Mouse (Mus musculus) erythroblast, embryonic 14.5 days (primary cell): ENCODE data around the gene Tmem81. TPM values are rescaled to one million over a fixed set of nuclear protein-coding genes. Genes with fewer than 3 reads are reported as not detected.

Source experiments
- H3K27me3 ChIP-seq: 2 replicates; pipeline ENCODE4 v1.6.1; 2012; ENCODE audit warnings: inconsistent platforms; ENCODE audit not compliant: control insufficient read depth
- H3K36me3 ChIP-seq: 2 replicates; pipeline ENCODE4 v1.6.1; 2012; ENCODE audit warnings: mild to moderate bottlenecking, inconsistent platforms; ENCODE audit not compliant: control insufficient read depth
- H3K4me1 ChIP-seq: 2 replicates; pipeline ENCODE4 v1.6.1; 2012; ENCODE audit warnings: inconsistent platforms; ENCODE audit not compliant: control insufficient read depth
- H3K4me3 ChIP-seq: replicated peaks from 2 replicates; pipeline ENCODE3; 2012; ENCODE audit warnings: moderate library complexity, mild to moderate bottlenecking, inconsistent platforms
- H3K9me3 ChIP-seq: 2 replicates; pipeline ENCODE4 v1.6.1; 2012; ENCODE audit warnings: low read length, inconsistent platforms, mixed read lengths; ENCODE audit not compliant: control insufficient read depth
- GATA1 ChIP-seq: IDR thresholded peaks from 2 replicates; pipeline ENCODE4 v1.6.1; 2012; ENCODE audit warnings: low read length, inconsistent platforms, mixed read lengths
- TAL1 ChIP-seq: IDR thresholded peaks from 3 replicates; pipeline ENCODE4 v1.6.1; 2012; ENCODE audit warnings: low read length, inconsistent platforms, mixed read lengths
- polyA plus RNA-seq: library from polyadenylated mRNA; stranded (reverse); fragments of >175 nt; gene quantifications from 2 replicates; pipeline ENCODE4 v1.2.3, GENCODE M21; 2012

Gene Tmem81
- polyA plus RNA-seq, 1 experiment = 0.04 TPM

- TF ChIP-seq GATA1 (no peak), TAL1 (no peak)
- Histone ChIP-seq H3K4me1 (no peaks in the 10 kb centered on the region), H3K9me3 (no peaks in the 10 kb centered on the region), H3K27me3 (peaks cover 2% of the 10 kb centered on the region; the same call in 1 of the 2 replicates), H3K4me3 (no peak overlapping the region), H3K36me3 (no peaks in the 10 kb centered on the region)
These were observed 22.0 kb downstream of the Tmem81 start for GRCm38 (mm10) chr1:132528071-132528470.

- H3K9me3 ChIP-seq = no peaks in the 10 kb centered on the region
- no peaks in the 10 kb centered on the region for H3K4me1 ChIP-seq
- no peak overlapping the region for H3K4me3 ChIP-seq
- TF ChIP-seq GATA1 (no peak), TAL1 (no peak)
- H3K36me3 ChIP-seq = no peaks in the 10 kb centered on the region
- peaks cover 2% of the 10 kb centered on the region for H3K27me3 ChIP-seq
These were observed 22.8 kb downstream of the Tmem81 start for GRCm38 (mm10) chr1:132528647-132529334.

- Histone ChIP-seq H3K36me3 (no peaks in the 10 kb centered on the region), H3K27me3 (peaks cover 4% of the 10 kb centered on the region), H3K4me3 (no peak overlapping the region), H3K4me1 (no peaks in the 10 kb centered on the region), H3K9me3 (no peaks in the 10 kb centered on the region)
- TF ChIP-seq GATA1 = no peak
- TF ChIP-seq TAL1 = no peak
These were observed 24.7 kb downstream of the Tmem81 start for GRCm38 (mm10) chr1:132530631-132531191.

GRCm38 (mm10) chr1:132532521-132532920 is 26.5 kb downstream of the Tmem81 start:
- no peaks in the 10 kb centered on the region for H3K9me3 ChIP-seq
- no peaks in the 10 kb centered on the region for H3K36me3 ChIP-seq
- H3K27me3 ChIP-seq = peaks cover 4% of the 10 kb centered on the region
- H3K4me3 ChIP-seq = no peak overlapping the region
- no peak for TF ChIP-seq TAL1
- TF ChIP-seq GATA1 = no peak
- H3K4me1 ChIP-seq = no peaks in the 10 kb centered on the region

- no peak for TF ChIP-seq TAL1
- no peak for TF ChIP-seq GATA1
- Histone ChIP-seq H3K4me3 (no peak overlapping the region), H3K27me3 (peaks cover 4% of the 10 kb centered on the region), H3K4me1 (no peaks in the 10 kb centered on the region), H3K9me3 (no peaks in the 10 kb centered on the region), H3K36me3 (no peaks in the 10 kb centered on the region)
These were observed 27.8 kb downstream of the Tmem81 start for GRCm38 (mm10) chr1:132533840-132534239.

GRCm38 (mm10) chr1:132535541-132535940 is 29.5 kb downstream of the Tmem81 start:
- no peak overlapping the region for H3K4me3 ChIP-seq
- H3K27me3 ChIP-seq = peaks cover 17% of the 10 kb centered on the region
- no peaks in the 10 kb centered on the region for H3K9me3 ChIP-seq
- TF ChIP-seq GATA1 (no peak), TAL1 (no peak)
- no peaks in the 10 kb centered on the region for H3K4me1 ChIP-seq
- H3K36me3 ChIP-seq = no peaks in the 10 kb centered on the region

GRCm38 (mm10) chr1:132536416-132536815 is 30.4 kb downstream of the Tmem81 start:
- no peaks in the 10 kb centered on the region for H3K4me1 ChIP-seq
- H3K27me3 ChIP-seq = peaks cover 26% of the 10 kb centered on the region
- TF ChIP-seq GATA1 (no peak), TAL1 (no peak)
- no peak overlapping the region for H3K4me3 ChIP-seq
- H3K9me3 ChIP-seq = no peaks in the 10 kb centered on the region
- H3K36me3 ChIP-seq = no peaks in the 10 kb centered on the region

GRCm38 (mm10) chr1:132537736-132538135 is 31.7 kb downstream of the Tmem81 start:
- Histone ChIP-seq H3K9me3 (no peaks in the 10 kb centered on the region), H3K36me3 (no peaks in the 10 kb centered on the region), H3K4me1 (no peaks in the 10 kb centered on the region), H3K4me3 (no peak overlapping the region), H3K27me3 (peaks cover 39% of the 10 kb centered on the region)
- no peak for TF ChIP-seq TAL1
- TF ChIP-seq GATA1 = no peak

GRCm38 (mm10) chr1:132540701-132541100 is 34.7 kb downstream of the Tmem81 start:
- no peaks in the 10 kb centered on the region for H3K4me1 ChIP-seq
- H3K9me3 ChIP-seq = no peaks in the 10 kb centered on the region
- TF ChIP-seq TAL1 (no peak), GATA1 (no peak)
- no peaks in the 10 kb centered on the region for H3K36me3 ChIP-seq
- peaks cover 54% of the 10 kb centered on the region for H3K27me3 ChIP-seq
- H3K4me3 ChIP-seq = no peak overlapping the region
